Mouse (Mus musculus) stomach, postnatal 0 days (tissue): ENCODE data around the gene Dhodh. TPM values are rescaled to one million over a fixed set of nuclear protein-coding genes. Genes with fewer than 3 reads are reported as not detected.

Source experiments
- ATAC-seq: fragments of 200-750 bp; cut with Nextera tagmentation; 2 replicates; pipeline ENCODE4 v1.8.0; 2017; ENCODE audit not compliant: low FRiP score, low TSS enrichment
- DNase-seq: peaks from one replicate; pipeline ENCODE4 v3.0.0-alpha.2; 2016; ENCODE audit warnings: low spot score
- H3K27ac ChIP-seq: fragments of 300-500 bp; sonication (generic); replicated peaks from 2 replicates; pipeline ENCODE4 v1.5.1; 2014; ENCODE audit warnings: mild to moderate bottlenecking, control low read depth
- H3K27me3 ChIP-seq: fragments of 300-500 bp; sonication (generic); 2 replicates; pipeline ENCODE4 v1.6.1; 2014; ENCODE audit warnings: low read length; ENCODE audit not compliant: control insufficient read depth, insufficient read depth
- H3K36me3 ChIP-seq: fragments of 300-500 bp; sonication (generic); 2 replicates; pipeline ENCODE4 v1.6.1; 2014; ENCODE audit warnings: low read length, mixed read lengths; ENCODE audit not compliant: control insufficient read depth, insufficient read depth
- H3K4me1 ChIP-seq: fragments of 300-500 bp; sonication (generic); replicated peaks from 2 replicates; pipeline ENCODE4 v1.6.1; 2014; ENCODE audit warnings: antibody characterized with exemption; ENCODE audit not compliant: control insufficient read depth, insufficient read depth
- H3K4me2 ChIP-seq: fragments of 300-500 bp; sonication (generic); replicated peaks from 2 replicates; pipeline ENCODE4 v1.6.1; 2014; ENCODE audit warnings: low read depth, mild to moderate bottlenecking, control low read depth, moderate library complexity
- H3K4me3 ChIP-seq: fragments of 300-500 bp; sonication (generic); 2 replicates; pipeline ENCODE4 v1.5.1; 2014; ENCODE audit warnings: low read depth, low read length, control low read depth
- H3K9ac ChIP-seq: fragments of 300-500 bp; sonication (generic); 2 replicates; pipeline ENCODE4 v1.6.1; 2014; ENCODE audit warnings: mild to moderate bottlenecking, low read length, control low read depth, mixed read lengths
- H3K9me3 ChIP-seq: fragments of 300-500 bp; sonication (generic); 2 replicates; pipeline ENCODE4 v1.6.1; 2016; ENCODE audit warnings: low read length; ENCODE audit not compliant: control insufficient read depth
- CTCF ChIP-seq: IDR thresholded peaks from 2 replicates; pipeline ENCODE4 v1.5.1; 2016; ENCODE audit warnings: antibody characterized with exemption, low read depth, mild to moderate bottlenecking, moderate library complexity
- EP300 ChIP-seq: optimal IDR thresholded peaks from 2 replicates; pipeline ENCODE3; 2016; ENCODE audit warnings: antibody characterized with exemption
- WGBS: fragments of 180-500 bp; shearing (Covaris S2); extraction: QIAGEN DNeasy Blood & Tissue Kit; methylation state at CpG from one replicate; pipeline ENCODE4 v1.1.7; 2014; 5-methylcytosine and 5-hydroxymethylcytosine counted together
- polyA plus RNA-seq: library from polyadenylated mRNA; unstranded; fragments of >200 nt; fragmentation: Nextera tagmentation; extraction: Ambion mirVana; gene quantifications from 2 replicates; pipeline ENCODE4 v1.2.1, GENCODE M21; 2015

The Dhodh gene
- polyA plus RNA-seq, 1 experiment from 2014 or later, result 20.5 TPM

DNA sequence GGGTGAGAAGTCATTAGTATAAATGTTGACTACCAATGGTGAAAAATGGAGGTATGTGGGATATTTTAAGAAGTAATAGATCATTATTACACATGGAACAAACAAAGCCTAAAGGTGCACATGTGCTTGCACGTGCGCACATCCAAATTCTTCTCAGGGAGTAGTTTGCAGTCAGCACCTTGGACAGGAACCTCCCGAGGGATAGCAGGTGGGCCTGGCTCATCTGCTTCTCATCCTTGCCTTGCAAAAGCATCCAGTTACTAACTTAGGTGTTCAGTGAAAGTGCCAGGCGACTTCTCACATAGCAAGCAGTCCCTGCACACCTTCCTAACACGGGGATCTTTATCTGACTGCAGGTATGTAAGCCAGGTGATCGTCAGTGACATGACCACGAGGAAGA is 31.9 kb upstream of the Dhodh start:
- Histone ChIP-seq H3K4me3 (no peak overlapping the region), H3K27ac (no peak overlapping the region), H3K9me3 (no peaks in the 10 kb centered on the region), H3K4me1 (no peaks in the 10 kb centered on the region), H3K36me3 (no peaks in the 10 kb centered on the region), H3K4me2 (no peak overlapping the region), H3K27me3 (no peaks in the 10 kb centered on the region), H3K9ac (no peak overlapping the region)
- DNase-seq (no peak), ATAC-seq (no peak)
- TF ChIP-seq EP300 (no peak), CTCF (no peak)
- WGBS, result 46% methylated on average over 7 of the region's 7 CpGs

DNA sequence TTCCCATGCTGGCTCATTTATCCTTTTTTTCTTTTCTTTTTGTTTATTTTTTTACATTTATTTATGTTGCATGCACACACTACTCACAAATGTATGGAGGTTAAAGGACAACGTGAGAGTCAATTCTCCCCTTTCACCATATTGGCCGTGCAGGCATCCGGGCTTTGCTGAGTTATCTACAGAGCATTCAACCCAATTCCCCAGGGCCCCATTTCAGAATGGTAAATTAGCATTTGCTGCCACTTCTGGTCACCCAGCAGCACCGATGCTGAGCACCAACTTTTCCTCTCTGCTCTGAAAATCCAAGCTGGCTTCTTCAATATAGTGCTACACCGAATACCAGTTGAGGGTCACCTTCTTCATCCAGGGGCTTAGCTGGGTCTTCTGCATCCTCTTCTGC is 30.4 kb upstream of the Dhodh start:
- DNase-seq (no peak), ATAC-seq (no peak)
- no peak overlapping the region for H3K9ac ChIP-seq
- no peaks in the 10 kb centered on the region for H3K36me3 ChIP-seq
- 81% methylated on average over 5 of the region's 5 CpGs for WGBS
- H3K4me2 ChIP-seq, result no peak overlapping the region
- H3K27ac ChIP-seq, result no peak overlapping the region
- TF ChIP-seq CTCF (no peak), EP300 (no peak)
- H3K4me3 ChIP-seq, result no peak overlapping the region
- no peaks in the 10 kb centered on the region for H3K4me1 ChIP-seq
- H3K9me3 ChIP-seq, result no peaks in the 10 kb centered on the region
- no peaks in the 10 kb centered on the region for H3K27me3 ChIP-seq

GRCm38 (mm10) chr8:109635146-109635545 is 26.7 kb upstream of the Dhodh start:
- Histone ChIP-seq H3K4me1 (no peaks in the 10 kb centered on the region), H3K4me3 (no peak overlapping the region), H3K9me3 (no peaks in the 10 kb centered on the region), H3K36me3 (no peaks in the 10 kb centered on the region), H3K27me3 (no peaks in the 10 kb centered on the region), H3K9ac (no peak overlapping the region), H3K27ac (no peak overlapping the region), H3K4me2 (no peak overlapping the region)
- whole genome bisulfite sequencing, result 88% methylated on average over 8 of the region's 8 CpGs
- ATAC-seq (no peak), DNase-seq (no peak)
- TF ChIP-seq EP300 (no peak), CTCF (no peak)

GRCm38 (mm10) chr8:109632498-109632897 is 24.0 kb upstream of the Dhodh start:
- no peak for TF ChIP-seq EP300
- no peak for TF ChIP-seq CTCF
- 74% methylated on average over 5 of the region's 5 CpGs for WGBS
- H3K4me3 ChIP-seq, result no peak overlapping the region
- no peaks in the 10 kb centered on the region for H3K27me3 ChIP-seq
- ATAC-seq, result no peak
- no peak overlapping the region for H3K4me2 ChIP-seq
- no peaks in the 10 kb centered on the region for H3K4me1 ChIP-seq
- no peaks in the 10 kb centered on the region for H3K36me3 ChIP-seq
- DNase-seq, result no peak
- H3K9me3 ChIP-seq, result no peaks in the 10 kb centered on the region
- no peak overlapping the region for H3K9ac ChIP-seq
- no peak overlapping the region for H3K27ac ChIP-seq

GRCm38 (mm10) chr8:109628638-109629037 is 20.2 kb upstream of the Dhodh start:
- no peaks in the 10 kb centered on the region for H3K9me3 ChIP-seq
- H3K36me3 ChIP-seq, result no peaks in the 10 kb centered on the region
- no peaks in the 10 kb centered on the region for H3K4me1 ChIP-seq
- H3K9ac ChIP-seq, result no peak overlapping the region
- H3K4me3 ChIP-seq, result no peak overlapping the region
- no peak for DNase-seq
- 56% methylated on average over 6 of the region's 6 CpGs for WGBS
- H3K27ac ChIP-seq, result no peak overlapping the region
- TF ChIP-seq CTCF (no peak), EP300 (no peak)
- no peaks in the 10 kb centered on the region for H3K27me3 ChIP-seq
- ATAC-seq, result no peak
- no peak overlapping the region for H3K4me2 ChIP-seq

DNA sequence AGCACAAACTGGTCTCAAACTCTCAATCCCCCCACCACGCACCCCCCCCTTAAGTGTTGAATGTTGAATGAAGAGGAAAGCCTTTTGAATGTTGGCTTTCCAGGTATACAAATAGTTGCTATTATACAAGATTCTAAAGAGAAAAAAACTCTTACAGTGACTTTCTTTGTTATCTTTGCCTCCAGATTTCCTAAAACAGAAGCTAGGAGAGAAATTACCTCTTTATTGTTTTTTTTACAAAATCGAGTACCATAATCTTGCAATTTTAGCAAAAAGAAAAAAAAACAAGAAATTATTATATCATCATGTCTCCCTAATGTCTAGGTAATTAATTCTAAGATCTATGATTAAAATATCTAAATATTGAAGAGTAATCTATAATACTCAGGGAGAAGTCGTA is 7.1 kb upstream of the Dhodh start:
- no peak for DNase-seq
- ATAC-seq, result no peak
- Histone ChIP-seq H3K9ac (no peak overlapping the region), H3K9me3 (no peaks in the 10 kb centered on the region), H3K27me3 (no peaks in the 10 kb centered on the region), H3K27ac (no peak overlapping the region), H3K4me3 (no peak overlapping the region), H3K36me3 (no peaks in the 10 kb centered on the region), H3K4me1 (no peaks in the 10 kb centered on the region), H3K4me2 (no peak overlapping the region)
- 78% methylated on average over 3 of the region's 3 CpGs for WGBS
- no peak for TF ChIP-seq CTCF
- TF ChIP-seq EP300, result no peak
